Mouse (Mus musculus): ENCODE data around the gene Hsph1.

Hsph1 gene

DNA sequence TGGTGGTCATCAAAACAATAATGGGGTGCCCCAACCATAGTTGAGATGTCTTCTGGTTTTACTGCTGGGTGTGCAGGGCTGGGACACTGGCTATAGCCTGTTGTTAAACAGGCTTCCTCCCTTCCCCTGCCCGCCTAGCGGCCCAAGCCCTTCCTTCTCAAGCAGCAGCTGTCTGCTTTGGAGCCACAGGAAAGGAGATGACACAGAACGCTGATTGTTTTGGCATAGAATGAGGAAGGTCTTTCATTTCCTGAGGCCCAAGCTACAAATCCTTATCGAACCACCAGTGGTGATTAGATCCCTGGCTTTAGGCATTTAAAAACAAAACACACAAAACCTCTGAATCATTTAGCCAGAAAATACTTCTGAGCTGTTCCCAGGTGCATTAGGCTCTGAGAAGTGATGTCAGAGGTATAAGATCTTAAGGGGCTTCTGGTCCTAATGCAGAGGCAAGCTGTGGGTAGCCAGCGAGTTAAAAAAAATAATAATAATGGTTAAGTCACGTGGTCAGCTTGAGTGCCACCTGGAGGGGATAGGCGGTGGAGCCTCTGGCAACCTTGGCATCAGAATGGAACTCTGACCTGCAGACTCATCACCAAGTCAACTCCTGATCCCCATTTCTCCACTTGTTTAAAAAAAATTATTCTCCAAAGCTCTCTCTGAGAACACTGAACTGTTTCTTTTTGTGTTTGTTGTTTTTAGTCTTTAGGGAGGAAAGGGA lies 47.2 kb downstream of the Hsph1 start:
- no peak for DNase-seq (ENCODE audit: low read depth, low spot score)

GRCm38 (mm10) chr5:149587327-149587895 lies 48.8 kb downstream of the Hsph1 start:
- no peak for DNase-seq (ENCODE audit: low read depth, low spot score)

- peak; percentile 33 for DNase-seq (ENCODE audit: low read depth, low spot score)
These were observed 50.3 kb downstream of the Hsph1 start for GRCm38 (mm10) chr5:149585910-149586309.

DNA sequence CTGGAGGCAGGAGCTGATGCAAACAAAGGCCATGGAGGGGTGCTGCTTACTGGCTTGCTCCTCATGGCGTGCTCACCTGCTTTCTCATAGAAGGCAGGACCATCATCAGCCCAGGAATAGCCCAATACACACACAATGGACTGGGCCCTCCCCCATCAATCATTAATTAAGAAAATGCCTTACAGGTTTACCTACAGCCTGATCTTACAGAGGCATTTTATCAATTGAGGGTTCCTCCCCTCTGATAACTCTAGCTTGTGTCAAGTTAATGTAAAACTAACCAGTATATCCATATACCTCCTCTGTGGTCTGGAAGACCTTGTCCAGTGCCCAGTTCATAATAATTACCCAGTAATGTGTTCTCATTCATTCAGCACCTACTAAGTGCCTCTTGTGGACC lies 50.9 kb downstream of the Hsph1 start:
- no peak for DNase-seq (ENCODE audit: low read depth, low spot score)

DNA sequence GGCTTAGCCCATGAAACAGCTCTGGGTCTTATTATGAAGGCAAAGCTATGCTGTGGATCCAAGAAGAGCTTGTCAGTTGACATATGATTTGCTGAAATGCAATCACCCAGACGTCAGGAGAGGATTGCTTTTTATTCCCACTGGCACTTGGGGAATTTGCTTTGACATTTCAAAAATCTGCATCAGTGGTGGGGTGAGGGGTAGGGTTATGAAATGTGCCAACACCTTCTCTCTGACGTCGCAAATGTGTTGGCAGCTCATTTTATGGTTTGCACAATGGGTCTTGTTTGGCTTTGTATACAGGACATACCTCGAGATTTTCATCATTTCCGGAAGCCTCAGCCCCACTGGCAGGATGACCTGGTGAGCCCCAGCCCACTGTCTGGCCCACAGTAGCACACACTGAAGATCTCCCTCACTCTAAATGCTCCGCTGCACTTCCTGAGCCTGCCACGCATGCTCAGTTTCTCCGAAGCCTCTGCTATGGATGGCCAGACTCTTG lies 52.0 kb downstream of the Hsph1 start:
- DNase-seq (ENCODE audit: low read depth, low spot score), result no peak

DNA sequence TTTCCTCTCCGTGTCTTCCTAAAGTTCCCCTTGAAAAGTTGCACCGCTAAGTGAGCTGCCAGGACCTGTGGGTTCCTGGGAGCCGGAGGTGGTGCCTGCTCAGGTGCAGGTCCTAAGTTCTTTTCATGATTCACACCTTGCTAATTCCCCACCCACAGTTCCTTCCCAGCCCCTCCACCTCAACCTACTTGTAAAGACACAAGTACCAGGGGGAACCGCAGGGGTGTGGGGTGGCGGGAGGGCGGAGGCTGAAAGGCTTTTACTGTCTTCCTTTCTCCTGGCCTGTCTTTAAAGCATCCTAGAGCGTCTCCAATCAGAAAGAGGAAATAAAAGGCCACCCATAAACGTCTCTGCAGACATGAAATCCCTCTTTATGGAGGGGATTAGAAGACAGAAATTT lies 52.7 kb downstream of the Hsph1 start:
- no peak for DNase-seq (ENCODE audit: low read depth, low spot score)

- DNase-seq (ENCODE audit: low read depth, low spot score), result no peak
These were observed 53.4 kb downstream of the Hsph1 start for GRCm38 (mm10) chr5:149582642-149583262.

- no peak for DNase-seq (ENCODE audit: low read depth, low spot score)
These were observed 58.7 kb downstream of the Hsph1 start for GRCm38 (mm10) chr5:149577449-149577848.

DNA sequence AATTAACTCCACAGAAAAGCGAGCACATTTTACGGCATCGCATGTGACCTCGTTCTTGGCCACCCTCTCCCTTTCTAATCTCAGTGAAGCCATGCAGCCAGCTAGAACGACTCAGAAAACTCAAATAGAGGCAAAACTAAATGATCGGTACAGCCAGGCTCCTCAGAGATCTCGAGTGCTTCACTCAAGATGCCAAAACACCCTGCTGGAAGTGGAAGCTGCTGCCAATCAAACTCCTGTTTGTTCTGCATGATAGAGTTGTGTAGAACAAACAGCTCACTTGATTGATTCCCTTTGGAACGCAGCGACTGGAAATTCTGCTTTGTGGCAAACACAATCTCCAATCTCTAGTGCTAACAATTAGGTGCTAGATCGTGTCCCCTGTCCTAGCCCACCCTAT lies 59.2 kb downstream of the Hsph1 start:
- DNase-seq (ENCODE audit: low read depth, low spot score), result no peak

- DNase-seq (ENCODE audit: low read depth, low spot score), result no peak
These were observed 67.2 kb downstream of the Hsph1 start for GRCm38 (mm10) chr5:149568993-149569392.

DNA sequence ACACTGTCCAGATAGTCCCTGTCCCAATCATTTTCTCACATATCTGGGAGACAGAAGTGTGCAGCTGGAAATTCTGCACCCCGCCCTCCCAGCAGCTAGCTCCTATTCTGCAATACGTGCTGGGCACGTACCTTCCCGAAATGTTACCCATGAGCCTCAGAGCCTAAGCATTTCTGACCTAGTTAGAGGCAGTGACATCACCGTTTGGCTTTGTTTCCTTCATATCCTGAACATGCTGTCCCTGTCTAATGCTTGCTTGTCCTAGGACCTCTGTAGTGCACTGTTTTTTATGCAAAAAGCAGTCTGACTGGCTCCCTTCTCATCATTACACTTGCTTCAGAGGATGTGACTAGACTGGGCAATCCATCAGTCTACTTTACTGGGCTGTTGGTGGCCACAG lies 69.2 kb downstream of the Hsph1 start:
- no peak for DNase-seq (ENCODE audit: low read depth, low spot score)

DNA sequence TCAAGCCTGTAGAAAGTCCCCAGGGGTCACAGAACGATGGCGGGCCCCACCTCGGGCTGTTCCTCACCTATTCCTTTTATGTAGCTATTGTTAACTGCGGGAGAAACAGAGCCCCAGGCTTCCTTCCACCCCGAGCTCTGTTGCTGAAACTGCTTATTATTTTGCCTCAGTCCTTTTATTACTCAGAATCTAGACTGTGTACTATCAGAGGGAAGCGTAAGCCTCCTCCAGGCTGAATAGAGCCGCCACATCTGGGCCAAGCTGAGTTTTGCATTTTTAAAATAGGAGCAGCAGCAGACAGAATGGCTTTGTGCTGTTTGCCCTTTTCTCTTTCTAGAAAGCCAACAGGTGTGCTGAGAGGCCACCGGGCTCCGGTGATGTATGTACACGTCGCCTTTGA lies 70.2 kb downstream of the Hsph1 start:
- DNase-seq (ENCODE audit: low read depth, low spot score), result no peak

Data from CD4-positive helper T cell, adult 2 months (primary cell).